Mouse (Mus musculus) MEL-GATA-1-ER (cell line): Measurements from ENCODE around the gene Rlbp1.
A peak's percentile ranks its signal among the peaks of the same experiment; 100 is the strongest.

Experiments used
- DNase-seq: peaks from one replicate; pipeline ENCODE4 v3.0.0-alpha.2; 2012; ENCODE audit warnings: low read depth; ENCODE audit errors: extremely low read depth

Rlbp1 gene

GRCm38 (mm10) chr7:79376516-79377275, 10.2 kb downstream of the Rlbp1 start:
- no peak for DNase-seq

DNA sequence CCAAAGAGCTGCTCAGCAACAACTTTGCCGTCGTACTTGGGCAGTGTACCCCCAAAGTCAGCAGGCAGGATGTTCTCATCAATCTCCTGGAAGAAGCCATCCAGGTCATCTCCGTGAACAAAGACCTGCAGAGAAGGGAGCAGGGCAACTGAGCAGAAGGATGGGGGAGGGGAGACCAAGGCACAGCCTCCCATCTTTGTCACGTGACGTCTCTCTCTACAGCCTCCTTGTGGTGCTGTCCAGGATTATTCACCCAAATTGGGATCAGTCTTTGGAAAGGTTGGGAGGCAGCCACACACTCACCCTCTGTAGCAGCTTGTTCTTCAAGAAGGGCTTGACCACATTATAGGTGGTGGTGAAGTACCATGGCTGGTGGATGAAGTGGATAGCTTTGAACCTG, 11.3 kb downstream of the Rlbp1 start:
- no peak for DNase-seq

GRCm38 (mm10) chr7:79374017-79374416, 12.8 kb downstream of the Rlbp1 start:
- no peak for DNase-seq

DNA sequence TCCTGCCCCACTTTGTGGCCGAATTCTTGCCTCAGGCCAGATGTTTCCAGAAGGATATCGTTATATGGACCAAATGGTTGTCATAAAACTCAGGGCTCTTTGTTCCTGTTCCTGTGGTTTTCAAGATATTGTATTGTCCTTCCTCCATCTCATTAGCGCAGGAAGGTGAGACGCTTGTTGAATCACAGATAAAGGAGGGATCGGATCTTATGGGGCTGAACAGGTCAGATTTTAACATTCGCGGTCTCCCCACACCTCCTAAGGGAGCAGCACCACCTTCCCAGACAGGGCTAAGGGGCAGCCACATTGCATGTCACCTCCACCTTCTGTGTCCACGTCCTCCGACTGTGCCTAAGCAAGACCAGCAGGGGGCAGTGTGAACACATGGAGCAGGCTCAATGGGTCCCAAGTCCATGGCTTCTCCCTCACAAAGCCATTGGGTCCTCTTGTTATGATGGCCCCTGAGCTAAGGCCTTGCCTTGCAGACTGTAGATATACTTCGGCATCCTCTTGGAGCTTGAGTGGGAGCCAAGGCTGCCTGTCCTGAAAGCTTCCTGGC, 15.4 kb downstream of the Rlbp1 start:
- DNase-seq: no peak

GRCm38 (mm10) chr7:79369416-79369815, 17.4 kb downstream of the Rlbp1 start:
- no peak for DNase-seq

- no peak for DNase-seq
These were observed 18.2 kb downstream of the Rlbp1 start for GRCm38 (mm10) chr7:79368664-79369063.

DNA sequence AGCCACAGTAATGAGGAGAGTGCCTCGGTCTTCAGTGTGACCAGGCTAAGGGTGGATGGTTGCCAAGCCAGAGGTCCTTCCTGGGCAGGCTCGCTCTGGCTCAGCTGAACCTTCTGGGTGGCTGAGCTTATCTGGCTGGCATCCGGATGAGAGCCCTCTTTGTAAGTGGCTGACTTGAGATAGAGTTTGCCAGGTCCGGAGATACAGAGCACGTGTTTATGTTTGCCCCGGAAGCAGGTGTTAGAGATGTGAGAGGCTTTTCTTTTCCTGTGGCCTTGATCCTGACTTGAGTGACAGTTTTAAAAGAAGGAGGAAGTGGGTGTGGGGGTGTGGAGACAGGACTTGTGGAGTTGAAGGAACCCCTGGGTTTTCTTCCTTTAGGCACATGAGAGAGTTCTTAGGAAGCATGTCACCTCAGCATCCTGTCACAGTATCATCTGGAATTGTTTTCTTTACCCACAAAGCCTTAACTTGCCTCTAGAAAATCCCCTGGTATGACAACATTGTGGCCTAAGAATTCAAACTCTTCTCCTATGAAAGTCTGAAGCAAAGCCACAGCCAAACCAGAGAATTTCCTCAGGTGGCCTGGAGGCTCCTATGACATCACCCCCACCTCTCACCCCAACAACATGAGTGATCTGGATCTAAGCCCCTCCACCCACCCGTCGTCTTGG, 23.3 kb downstream of the Rlbp1 start:
- peak; percentile 76 for DNase-seq

GRCm38 (mm10) chr7:79362830-79363229, 24.0 kb downstream of the Rlbp1 start:
- DNase-seq: no peak

DNA sequence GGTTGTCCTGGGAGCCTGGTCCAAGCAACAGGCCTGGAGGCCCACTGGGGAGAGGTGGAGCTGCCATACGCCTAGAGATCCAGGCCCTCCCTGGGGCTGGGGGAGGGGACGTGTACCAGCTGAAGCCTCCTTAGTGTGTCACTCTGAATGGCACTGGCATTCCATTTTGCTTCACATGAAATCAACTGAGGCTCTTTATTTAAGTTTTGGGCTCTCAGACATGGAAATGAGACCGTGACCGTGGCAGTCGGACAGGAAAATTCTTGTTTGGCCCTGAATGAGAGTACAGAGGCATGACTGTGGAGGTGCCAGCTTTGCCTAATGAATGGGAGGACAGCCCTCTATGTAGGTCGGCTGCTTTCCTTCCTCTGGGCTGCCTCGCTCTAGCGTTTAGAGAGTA, 24.6 kb downstream of the Rlbp1 start:
- DNase-seq: no peak

- DNase-seq: no peak
These were observed 26.8 kb downstream of the Rlbp1 start for GRCm38 (mm10) chr7:79360056-79360455.

GRCm38 (mm10) chr7:79359183-79359435, 27.7 kb downstream of the Rlbp1 start:
- DNase-seq: no peak

DNA sequence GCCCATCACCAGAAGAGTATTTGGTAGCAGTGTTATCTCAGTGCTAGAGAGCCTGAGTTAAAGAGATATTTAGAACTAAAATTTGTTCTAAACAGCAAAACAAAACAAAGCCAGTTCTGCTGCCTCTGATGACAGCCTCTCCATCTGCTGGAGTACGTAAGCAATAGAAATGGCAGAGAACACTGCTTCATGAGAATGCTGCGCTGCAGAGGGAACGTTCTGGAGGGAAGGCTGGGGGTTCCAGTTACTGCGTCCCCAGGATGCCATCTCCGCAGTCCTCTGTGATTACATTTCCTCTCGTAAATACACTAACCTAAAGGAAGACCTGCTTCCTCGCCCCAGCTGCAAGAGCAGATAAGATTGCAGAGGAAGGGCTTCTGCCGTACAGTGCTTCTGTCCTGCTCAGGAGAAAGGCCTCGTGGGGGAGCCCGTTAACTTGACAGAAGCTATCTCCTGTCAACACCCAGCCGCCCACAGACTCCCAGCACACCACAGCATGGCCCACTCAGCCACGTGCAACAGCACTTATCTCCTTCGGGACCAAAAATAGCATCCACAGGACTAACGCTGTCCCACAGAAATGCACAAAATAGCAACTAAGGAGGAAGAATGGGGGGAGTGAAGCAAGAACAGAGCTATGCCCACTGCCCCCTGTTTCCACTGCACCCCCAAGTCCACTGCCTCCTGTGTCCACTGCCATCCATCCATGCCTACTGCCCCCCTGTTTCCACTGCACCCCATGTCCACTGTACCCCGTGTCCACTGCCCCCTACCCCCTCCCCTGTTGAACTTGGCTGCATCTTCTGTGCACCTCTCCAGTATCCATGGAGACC, 28.3 kb downstream of the Rlbp1 start:
- peak; percentile 97 for DNase-seq

- peak; percentile 67 for DNase-seq
These were observed 37.0 kb downstream of the Rlbp1 start for GRCm38 (mm10) chr7:79349738-79350386.

DNA sequence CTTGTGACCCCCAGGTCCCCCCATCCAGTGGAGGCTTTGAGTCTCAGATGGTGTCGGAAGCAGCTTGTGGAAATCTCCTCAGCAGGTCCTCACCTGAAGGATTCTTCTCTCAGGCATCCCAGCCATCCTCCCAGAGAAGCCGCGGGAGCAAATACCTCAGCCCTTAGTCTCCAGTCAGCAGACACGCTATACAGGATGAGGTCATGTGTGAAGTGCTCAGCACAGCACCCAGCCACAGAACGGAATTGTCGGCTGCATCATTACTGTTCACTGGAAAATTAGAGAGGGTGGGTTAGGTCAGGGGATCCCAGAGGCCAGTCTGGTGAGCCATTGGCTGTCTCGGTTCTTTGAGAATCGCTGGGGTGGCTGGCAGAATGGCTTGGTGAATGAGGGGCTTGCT, 38.0 kb downstream of the Rlbp1 start:
- no peak for DNase-seq

GRCm38 (mm10) chr7:79347108-79347813, 39.6 kb downstream of the Rlbp1 start:
- no peak for DNase-seq

DNA sequence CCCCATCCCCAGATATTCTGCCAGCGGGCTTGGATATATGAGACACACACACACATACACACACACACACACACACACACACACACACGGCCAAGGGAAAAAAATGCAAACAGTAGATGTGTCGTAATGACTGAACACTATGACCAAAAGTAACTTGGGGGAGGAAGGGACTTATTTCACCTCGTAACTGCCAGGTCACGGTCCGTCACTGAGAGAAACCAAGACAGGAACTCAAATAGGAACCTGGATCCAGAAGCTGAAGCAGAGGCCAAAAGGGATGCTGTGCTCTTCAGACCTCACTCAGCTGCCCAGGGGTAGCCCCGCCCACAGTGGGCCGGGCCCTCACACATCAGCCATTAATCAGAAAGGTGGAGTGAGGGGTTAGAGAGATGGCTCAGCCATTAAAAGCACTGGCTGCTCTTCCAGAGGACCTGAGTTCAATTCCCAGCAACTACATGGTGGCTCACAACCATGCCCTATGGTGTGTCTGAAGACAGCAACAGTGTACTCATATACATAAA, 40.2 kb downstream of the Rlbp1 start:
- no peak for DNase-seq

- no peak for DNase-seq
These were observed 40.9 kb downstream of the Rlbp1 start for GRCm38 (mm10) chr7:79345902-79346301.

DNA sequence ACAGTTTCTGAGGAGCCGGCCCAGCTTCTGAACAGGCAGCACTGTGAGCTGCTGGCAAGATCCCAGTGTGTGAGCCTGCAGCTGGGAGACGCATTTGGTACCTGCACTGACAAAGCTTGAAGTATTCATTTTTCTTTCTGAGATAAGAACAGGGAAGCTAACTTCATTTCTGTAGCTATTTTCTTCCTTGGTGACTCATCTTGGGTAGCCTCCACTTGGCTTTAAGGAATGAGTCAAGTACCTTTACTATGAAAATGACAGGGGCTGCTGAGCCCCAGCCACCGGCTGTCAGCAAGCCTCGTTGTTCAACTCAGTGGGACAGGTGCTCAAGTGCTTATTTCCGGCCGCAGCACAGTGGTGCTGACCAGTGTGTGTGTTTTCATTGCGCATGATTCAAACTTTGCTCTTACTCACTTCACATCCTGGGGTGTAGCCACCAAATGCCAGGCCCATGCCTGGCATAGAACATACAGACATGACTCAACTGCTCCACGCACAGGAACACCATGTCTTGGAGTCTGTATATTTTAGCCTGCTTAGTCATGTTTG, 50.4 kb downstream of the Rlbp1 start:
- DNase-seq: no peak

DNA sequence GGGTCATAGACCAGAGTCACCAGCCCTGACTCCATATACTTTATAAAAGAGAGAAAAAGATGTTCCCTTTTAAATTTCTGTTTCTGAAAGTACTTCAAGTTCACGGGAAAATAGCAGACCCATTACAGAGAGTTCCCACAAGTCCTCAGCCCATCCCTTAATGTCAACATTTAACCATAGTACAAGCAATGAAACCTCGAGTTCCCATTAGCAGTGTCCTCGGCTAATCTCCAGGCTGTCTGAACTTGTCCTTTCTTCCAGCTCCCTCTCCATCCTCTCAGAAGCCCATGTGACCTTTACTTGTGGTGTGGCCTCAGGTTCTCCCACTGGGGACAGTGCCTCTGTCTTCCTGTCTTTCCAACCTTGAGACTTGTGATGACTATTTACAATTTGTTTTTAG, 53.4 kb downstream of the Rlbp1 start:
- no peak for DNase-seq

DNA sequence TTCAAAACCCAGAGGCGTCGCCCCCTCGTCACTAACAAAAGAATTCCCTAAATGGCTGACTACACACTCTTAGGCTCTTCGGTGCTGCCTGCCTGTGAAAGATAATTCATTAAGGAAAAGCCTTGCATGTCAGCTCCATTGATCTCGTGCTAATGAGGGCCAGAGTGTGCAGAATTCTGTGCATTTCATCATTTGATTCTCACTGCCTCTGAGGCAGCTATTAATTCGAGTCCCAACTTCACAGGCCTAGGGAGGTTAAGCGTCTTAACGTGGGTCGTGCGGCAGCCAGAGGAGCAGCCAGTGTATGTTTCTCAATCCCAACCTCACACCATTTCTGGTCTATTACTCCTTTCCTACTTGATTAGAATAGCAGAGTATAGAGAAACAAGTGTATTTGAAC, 55.7 kb downstream of the Rlbp1 start:
- DNase-seq: no peak
